In genomic region chr10:40871301-40871700, GRCm38 (mm10) we compare ENCODE assay signal across 16 mouse cellular contexts. TPM values are rescaled to one million over a fixed set of nuclear protein-coding genes. Genes with fewer than 3 reads are reported as not detected.
"Had no signal": no experiment of that assay in that cellular context is flagged by ENCODE, and none has a peak within 500 bp of the region (broad histone marks: within the 10 kb centered on the region; RNA-seq: fewer than 3 reads in every experiment).

No protein-coding gene starts in this region.

- H3K4me3 ChIP-seq: limb, embryonic 12.5 days; liver, embryonic 15.5 days; lung, embryonic 15.5 days; midbrain, embryonic 13.5 days; myocyte; neural tube, embryonic 15.5 days had no signal

- H3K27ac ChIP-seq: limb, embryonic 12.5 days; liver, embryonic 15.5 days; lung, embryonic 15.5 days; midbrain, embryonic 13.5 days; neural tube, embryonic 15.5 days; stomach, postnatal 0 days had no signal

- H3K4me1 ChIP-seq: limb, embryonic 12.5 days; liver, embryonic 15.5 days; lung, embryonic 15.5 days; midbrain, embryonic 13.5 days; neural tube, embryonic 15.5 days had no signal

- ATAC-seq: inflammation-experienced regulatory T-cells, adult 6 months; intestine, postnatal 0 days; midbrain, embryonic 13.5 days had no signal

- DNase-seq: kidney, adult 8-10 months; kidney, postnatal 25 days; layer of hippocampus, adult 9-11 months; liver; right cerebral cortex, adult 18-20 months; thymus, postnatal 4 days had no signal

RNA-seq across cellular contexts. Expression of gene Wasf1, which starts 12.0 kb away (rescaled TPM):
- total RNA-seq: megakaryocyte progenitor cell, adult 5-6 weeks had no signal
